Mouse (Mus musculus) CH12F3 (cell line): ENCODE results near the gene Pdcd7.

Experiments
- in situ Hi-C: fragments of 300-500 bp; cut with MboI; formaldehyde crosslinking; loops from 2 replicates; pipeline ENCODE4 v1.14.3; 2020; ENCODE audit warnings: low sequenced_read_pairs

Gene Pdcd7

DNA sequence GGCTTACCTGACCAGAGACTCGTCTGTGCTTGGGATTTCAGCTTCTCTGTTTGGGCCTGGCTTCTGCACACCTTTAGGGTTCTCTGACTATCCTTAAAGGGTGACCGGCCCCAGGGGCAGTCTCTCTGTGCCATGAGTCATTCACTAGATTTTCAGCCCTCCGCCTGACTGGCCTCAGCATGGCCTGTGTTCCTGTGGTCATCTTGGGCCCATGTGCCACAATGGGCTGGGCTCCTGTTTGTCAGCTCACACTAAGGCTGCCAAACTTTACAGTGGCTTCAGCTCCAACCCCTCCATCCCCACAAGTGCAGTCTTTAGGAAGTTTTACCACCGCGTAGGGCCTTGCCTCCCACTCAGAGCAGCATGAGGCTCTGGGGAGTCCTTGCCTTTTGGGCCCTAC is 7.3 kb downstream of the Pdcd7 start:
- in situ Hi-C loops: no loop called here

DNA sequence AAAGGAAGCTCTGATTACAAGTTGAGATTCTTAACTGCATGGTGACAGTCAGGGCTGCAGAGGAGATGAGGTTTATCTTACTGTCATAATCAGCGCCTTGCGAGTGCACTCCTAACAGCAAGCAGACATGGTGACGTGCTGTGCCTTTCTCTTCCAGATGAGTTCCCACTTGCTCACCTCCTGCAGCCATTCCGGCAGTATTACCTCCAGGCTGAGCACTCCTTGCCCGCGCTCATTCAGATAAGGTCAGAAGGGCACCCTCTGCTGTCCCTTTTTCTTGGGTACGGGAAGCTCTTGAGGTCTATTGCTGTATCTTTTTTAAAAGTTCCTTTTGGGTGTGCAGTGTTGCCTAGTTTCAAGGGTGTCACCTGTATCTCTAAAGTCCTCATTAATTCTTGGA is 10.7 kb downstream of the Pdcd7 start:
- in situ Hi-C loops: no loop called here

- in situ Hi-C loops: no loop called here
Measured at GRCm38 (mm10) chr9:65356971-65357370, 11.1 kb downstream of the Pdcd7 start.

GRCm38 (mm10) chr9:65358956-65359480 is 13.1 kb downstream of the Pdcd7 start:
- in situ Hi-C loops: no loop called here

DNA sequence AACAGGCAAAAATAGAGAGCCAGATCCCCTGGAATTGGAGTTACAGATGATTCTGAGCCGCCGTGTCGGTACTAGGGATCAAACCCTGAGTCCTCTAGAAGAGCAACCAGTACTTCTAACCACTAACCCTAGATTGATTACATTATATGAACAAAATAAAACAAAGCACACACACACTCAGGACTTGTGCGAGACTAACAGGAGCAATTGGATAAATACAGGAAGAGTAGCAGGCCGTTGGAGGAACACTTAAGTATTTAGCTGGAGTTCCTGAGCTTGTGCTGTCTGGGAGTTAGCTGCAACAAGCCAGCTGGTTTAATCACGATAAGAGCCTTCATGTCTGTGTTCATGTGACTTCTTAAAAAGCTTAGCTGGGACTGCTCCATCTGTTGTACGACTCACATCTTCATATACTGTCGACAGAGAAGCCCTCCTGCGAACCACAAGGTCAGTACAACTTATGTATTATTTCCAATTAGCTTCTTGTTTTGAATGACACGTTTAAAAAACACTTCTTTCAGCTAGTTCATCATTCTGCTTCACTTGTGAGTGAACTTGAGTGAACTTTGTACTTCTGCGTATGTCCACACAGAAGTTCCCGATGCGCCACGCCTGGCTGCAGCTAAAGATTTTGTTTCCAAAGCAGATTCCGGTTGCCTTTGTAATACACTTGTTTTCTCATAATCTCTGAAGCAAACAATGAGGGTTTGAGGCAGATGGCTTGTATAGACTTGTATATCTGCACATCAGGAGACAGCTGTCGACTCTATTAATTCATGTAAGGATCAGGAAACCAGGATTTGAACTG is 14.9 kb downstream of the Pdcd7 start, which contains the start of gene Ubap1l:
Gene Ubap1l (plus strand): TSS at position 401 of the 808 bp plus-strand sequence.
- in situ Hi-C loops: no loop called here

- in situ Hi-C loops: no loop called here
Measured at GRCm38 (mm10) chr9:65363684-65364083, 17.8 kb downstream of the Pdcd7 start.

GRCm38 (mm10) chr9:65365721-65366120 is 19.8 kb downstream of the Pdcd7 start:
- in situ Hi-C loops: no loop called here

GRCm38 (mm10) chr9:65371756-65372155 is 25.9 kb downstream of the Pdcd7 start:
- in situ Hi-C loops: no loop called here

GRCm38 (mm10) chr9:65372449-65372848 is 26.5 kb downstream of the Pdcd7 start:
- in situ Hi-C loops: no loop called here

GRCm38 (mm10) chr9:65374468-65375162 is 28.7 kb downstream of the Pdcd7 start:
- in situ Hi-C loops: no loop called here

DNA sequence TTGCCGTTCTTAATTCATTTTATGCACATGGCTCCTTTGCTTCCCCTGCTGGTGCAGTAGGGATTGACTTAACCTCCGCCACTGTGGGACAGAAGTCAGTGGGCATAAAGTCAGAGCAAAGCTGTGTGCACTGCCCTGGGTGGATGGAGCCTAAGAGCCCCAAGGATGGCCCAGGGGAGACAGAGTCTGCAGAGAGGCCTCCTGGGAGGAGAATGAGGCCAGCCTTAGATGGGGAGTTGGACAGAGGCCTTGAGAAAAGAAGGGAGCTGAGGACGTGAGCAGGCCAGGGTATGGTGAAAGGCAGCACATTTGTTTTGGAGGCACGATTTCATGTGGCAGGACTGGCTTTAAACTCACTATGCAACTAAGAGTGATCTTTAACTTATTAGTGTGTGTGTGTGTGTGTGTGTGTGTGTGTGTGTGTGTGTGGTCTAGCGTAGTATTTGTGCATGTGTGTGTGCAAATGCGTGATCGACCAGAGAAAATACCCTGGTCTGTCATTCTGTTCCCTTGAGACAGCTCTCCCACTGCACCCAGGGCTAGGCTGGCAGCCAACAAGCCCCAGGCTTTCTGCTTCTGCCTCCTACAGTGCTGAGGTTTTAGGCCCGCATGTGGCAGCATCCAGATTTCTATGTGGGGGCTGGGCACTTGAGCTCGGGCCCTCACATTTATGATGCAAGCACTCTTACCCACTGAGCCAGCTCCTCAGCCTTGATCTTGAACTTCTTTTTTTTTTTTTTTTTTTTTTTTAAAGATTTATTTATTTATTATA is 29.4 kb downstream of the Pdcd7 start:
- in situ Hi-C loops: no loop called here

GRCm38 (mm10) chr9:65381017-65381590 is 35.2 kb downstream of the Pdcd7 start:
- in situ Hi-C loops: no loop called here

DNA sequence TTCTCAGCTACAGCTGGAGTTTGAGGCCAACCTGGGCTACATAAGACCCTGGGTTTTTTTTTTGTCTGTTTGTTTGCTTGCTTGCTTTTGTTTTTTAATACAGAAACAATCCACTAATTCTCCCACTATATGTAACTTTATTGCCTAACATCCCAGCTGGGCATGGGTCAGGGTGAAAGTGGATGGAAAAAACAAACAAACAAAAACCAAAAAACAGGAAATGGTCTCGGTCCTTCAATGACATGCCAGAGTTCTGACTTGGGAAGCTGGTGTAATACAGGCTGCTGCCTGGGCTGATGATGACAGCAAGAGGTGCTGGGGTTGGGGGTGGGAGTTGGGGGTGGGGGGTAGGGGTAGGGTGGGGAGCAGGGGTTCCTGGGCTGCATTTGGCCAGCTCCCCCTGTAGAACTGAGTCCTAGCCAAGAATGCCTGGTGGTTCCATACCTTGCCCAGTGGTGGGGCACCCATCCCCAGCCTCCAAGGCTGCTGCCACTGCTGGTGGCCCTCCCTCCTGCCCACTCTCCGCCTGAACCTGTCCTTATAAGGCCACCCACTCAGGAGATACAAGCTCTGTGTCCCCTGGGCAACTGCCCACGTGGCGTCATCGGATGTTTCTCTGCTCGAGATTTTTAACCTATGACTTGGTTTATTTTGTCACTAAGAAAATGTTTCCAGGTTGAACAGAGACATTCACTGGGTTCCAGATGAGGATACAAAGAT is 36.3 kb downstream of the Pdcd7 start:
- in situ Hi-C loops: no loop called here

DNA sequence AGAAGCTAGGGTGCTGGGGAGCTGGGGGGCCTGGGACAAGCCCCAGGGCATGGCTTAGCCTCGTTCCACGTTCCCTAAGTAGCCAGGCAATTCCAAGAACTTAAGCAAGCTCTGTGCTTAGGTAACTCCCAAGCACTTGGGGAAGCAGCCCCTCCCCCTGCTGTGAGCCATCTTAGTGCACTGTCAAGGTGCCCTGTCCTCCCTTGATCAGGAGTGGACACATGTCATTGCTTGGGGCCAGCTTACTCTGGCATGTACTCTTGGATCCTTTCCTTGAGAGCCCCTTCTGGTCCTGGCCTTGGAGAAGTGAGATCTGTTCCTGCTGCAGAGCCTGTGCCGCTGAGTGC is 36.8 kb downstream of the Pdcd7 start:
- in situ Hi-C loops: no loop called here

GRCm38 (mm10) chr9:65384276-65384675 is 38.4 kb downstream of the Pdcd7 start:
- in situ Hi-C loops: no loop called here

DNA sequence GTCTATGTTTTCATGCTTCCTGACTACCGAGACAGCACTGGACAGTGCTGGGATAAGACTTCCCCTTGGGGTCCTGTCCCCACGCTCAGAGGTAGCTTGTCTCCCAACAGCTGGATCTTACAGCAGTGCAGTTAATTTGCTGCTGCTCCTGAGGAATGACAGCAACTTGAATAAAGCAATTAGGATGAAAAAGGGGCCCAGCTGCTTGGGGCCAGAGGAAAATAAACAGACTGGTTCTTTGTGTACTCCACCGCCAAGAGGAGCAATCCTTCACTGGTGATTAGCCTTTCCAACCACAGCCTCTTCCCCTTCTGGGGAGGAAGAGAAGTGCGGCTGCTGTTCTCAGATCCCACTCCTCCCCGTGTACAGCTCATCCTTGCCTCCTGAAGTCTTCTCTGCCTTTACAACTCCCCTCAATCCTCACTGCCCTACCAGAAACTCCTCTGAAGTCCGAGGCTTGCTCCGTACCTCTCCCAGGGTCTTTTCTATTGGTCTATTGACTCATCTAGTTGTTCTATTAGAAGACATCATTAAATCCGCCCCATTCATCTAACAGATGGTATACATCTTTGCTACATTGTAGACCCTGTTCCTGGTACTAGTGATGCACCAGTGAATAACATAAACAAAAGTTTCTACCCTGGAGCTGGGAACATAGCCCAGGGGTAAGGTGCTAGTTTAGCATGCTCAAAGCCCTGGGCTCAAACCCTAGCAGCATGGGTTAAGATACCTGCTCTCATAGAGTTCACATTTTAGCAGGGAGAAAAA is 40.7 kb downstream of the Pdcd7 start:
- in situ Hi-C loops: no loop called here

DNA sequence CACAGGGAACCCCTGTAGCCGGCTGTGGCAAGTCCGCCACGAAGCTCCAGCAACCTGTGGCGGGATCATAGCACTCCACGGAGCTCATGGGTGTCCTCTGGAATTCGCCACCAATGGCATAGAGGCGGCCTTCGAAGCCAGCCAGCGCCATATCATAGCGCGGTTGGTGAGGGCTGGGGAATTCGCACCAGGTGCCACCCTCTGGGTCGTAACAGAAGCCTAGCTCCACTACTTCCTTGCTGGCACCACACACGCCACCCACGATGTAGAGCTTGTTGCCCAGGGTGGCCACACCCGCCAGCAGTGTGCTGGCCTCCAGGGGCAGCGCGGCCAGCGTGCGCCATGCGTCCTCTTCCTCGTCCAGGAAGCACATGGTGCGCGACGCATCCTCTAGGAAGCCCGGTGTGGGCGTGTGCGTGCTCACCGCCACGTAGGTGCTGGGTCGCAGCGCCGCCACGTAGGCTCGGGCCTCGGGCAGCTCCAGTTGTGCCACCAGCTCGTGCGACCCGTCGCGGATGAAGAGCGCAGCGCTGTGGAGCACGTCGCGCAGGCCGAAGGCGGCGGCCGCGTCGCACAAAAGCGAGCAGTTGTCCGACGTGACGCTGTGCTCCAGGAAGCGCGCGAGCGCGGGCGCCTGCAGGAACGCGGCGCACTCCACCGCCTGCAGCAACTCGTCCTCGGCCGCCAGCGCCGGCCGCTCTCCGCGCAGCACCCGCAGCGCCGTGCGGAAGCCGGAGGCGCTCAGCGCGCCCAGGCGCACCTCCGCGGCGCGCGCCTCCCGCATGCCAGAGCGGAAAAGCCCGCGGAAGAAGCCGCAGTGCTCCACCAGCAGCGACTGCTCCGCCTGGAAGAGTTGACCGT is 45.1 kb downstream of the Pdcd7 start:
- in situ Hi-C loops: no loop called here

GRCm38 (mm10) chr9:65391613-65391964 is 45.7 kb downstream of the Pdcd7 start, which contains the start of gene Kbtbd13:
Kbtbd13 (minus strand) TSS chr9:65391652.
- in situ Hi-C loops: no loop called here
